Mouse (Mus musculus) ES-CJ7 (cell line): ENCODE data around the gene Ankrd13b.

ENCODE experiments used
- DNase-seq: peaks from one replicate; pipeline ENCODE4 v3.0.0; 2011; ENCODE audit warnings: low read depth, low spot score

The Ankrd13b gene

DNA sequence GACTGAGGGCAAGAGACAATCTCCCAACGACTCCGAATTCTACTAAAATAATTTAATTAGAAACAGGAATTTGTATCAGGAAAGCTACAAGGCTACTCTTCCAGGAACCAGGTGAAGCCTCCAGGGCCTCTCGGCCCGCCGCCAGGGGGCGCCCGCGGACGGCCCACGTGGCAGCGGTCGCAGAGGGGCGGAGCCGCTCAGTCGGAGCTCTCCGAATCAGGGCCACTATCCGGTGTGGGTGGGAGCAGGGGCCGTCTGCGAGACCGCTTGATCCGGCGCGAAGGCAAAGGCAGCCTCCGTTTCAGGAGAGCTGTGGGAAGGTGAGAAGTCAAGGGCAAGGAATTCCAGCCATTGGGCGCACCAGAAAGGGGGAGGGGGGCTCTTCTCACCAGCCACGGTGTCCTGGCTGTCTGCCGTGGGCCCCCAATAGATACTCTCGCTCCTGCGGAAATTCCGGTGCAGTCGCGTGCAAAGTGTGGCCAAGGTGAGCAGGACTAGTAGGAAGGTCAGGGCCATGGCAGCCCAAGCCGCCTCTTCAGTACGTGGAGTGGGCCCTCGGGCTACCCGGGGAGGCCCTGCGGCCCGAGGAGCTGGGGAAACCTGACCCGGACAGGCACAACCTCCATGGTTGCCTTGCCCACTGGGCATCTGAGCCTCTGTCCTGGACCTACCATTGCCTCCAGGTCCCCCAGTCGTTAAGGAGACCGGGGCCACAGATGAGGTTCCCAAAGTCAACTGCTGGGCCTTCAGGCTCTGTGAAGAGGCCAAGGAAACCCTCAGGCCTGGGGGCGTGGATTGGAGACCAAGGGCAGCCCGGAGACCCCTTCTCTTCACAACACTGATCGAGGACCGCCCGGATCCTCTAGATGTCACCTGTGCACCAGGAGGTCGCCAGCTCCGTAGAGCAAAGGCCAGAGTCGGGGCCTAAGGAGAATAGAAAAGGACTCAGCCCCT is 18.9 kb upstream of the Ankrd13b start:
- DNase-seq: peak; percentile 86

- DNase-seq: no peak
Observed at GRCm38 (mm10) chr11:77507426-77507825, 17.9 kb upstream of the Ankrd13b start.

- no peak for DNase-seq
Observed at GRCm38 (mm10) chr11:77506941-77507340, 17.5 kb upstream of the Ankrd13b start.

- DNase-seq: no peak
Observed at GRCm38 (mm10) chr11:77506273-77506672, 16.8 kb upstream of the Ankrd13b start.

DNA sequence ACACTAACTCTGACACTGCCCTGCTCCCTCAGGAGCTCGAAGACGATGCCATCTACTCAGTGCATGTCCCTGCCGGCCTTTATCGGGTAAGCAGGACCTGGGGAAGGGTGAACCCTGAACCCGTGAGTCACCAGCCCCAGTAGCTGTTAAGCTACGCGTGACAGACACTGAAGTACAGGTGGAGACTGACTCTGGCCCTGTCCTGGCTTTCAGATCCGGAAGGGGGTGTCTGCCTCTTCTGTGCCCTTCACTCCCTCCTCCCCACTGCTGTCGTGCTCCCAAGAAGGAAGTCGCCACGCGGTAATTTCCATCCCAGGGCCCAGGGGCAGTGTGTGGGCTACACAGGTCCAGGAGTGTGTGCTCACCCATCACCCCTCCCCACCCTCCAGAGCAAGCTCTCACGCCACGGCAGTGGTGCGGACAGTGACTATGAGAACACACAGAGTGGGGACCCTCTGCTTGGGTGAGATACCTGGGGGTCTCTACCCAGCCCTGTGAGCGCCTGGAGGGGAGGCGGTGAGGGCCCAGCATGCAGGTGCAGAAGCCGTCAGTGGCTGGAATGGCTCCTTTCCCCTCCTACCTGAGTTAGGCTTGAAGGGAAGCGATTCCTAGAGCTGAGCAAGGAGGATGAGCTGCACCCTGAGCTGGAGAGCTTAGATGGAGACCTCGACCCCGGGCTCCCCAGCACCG is 16.0 kb upstream of the Ankrd13b start:
- no peak for DNase-seq

DNA sequence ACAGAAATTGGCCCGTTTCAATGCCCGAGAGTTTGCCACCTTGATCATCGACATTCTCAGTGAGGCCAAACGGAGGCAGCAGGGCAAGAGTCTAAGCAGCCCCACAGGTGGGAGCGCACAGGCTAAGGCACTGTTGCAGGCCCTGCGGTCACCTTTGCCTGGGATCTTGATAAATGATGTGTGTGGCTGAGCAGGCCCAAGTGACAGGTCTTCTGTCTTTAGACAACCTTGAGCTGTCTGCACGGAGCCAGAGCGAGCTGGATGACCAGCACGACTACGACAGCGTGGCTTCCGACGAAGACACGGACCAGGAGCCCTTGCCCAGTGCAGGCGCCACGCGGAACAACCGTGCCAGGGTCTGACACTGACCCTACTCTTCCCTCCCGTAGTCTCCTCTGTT is 14.9 kb upstream of the Ankrd13b start:
- no peak for DNase-seq

- DNase-seq: peak; percentile 87
Observed at GRCm38 (mm10) chr11:77503511-77503910, 14.0 kb upstream of the Ankrd13b start.

DNA sequence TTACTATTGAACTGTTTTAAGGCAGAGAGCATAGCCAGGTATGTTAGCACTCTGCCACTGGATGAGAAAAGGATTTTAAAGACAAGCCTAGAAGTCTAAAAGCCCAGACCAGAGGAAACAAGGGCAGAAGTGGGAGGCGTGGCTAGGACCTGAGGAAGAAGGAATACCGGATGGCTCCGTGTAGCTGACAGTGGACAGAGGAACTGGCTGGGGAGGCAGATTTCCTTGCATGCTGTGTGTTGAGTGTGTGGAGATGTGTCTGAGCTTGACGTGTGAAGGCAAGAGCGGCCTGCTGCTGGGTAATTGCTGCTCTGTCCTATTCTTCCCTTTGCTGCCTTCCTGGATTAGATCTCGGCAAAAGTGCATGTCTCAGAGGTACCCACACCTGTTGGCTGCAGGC is 13.0 kb upstream of the Ankrd13b start:
- DNase-seq: no peak

DNA sequence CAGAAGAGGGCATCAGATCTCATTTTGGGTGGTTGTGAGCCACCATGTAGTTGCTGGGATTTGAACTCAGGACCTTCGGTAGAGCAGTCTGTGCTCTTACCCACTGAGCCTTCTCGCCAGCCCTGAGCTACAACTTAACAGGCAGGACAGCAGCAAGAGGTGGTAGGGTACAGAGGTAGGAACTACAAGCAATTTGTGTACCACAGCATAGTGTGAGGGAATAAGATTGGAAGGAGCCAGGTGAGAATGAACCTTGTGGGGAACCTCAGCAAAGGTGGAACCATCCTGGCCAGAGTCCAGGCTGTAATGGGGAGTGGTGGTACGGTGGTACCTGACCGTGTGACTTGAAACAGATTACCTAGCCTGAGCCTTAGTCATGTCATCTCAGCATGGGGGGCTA is 12.5 kb upstream of the Ankrd13b start:
- no peak for DNase-seq

- peak; percentile 77 for DNase-seq
Observed at GRCm38 (mm10) chr11:77501392-77501791, 11.9 kb upstream of the Ankrd13b start.

DNA sequence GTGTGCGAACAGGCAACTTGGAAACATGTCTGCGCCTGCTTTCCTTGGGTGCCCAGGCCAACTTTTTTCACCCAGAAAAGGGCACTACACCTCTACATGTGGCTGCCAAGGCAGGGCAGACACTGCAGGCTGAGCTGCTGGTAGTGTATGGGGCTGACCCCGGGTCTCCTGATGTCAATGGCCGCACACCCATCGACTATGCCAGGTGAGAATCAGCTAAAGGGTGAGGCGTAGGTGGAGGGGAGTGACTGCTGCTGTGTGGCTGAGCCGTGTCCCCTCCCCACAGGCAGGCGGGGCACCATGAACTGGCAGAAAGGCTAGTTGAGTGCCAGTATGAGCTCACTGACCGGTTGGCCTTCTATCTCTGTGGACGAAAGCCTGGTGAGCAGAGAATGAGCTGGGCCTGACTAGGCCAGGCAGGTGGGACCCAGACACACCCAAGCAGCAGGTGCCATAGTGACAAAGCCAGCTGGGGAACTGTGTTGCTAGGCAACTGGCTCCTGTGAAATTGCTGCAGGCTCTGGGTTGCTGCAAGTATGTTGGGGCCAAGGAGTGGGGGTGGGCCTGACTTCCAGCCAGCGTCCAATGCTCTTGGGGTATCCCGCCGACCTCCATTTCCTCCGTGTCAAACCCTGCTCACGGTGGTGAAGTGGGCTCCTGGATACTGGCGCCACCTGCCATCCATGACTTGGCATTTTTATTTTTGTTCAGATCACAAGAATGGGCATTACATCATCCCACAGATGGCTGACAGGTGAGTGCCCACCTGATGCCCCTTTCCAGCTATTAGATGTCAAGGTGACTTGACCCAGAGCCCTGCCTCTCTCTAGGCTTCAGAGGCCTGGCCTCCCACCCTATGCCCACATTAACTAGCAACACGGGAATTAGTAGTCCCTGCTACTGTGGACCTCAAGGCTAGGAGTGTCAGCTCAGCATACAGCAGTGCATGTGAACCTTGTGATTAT is 11.2 kb upstream of the Ankrd13b start:
- peak; percentile 67 for DNase-seq

- DNase-seq: no peak
Observed at GRCm38 (mm10) chr11:77499354-77499753, 9.9 kb upstream of the Ankrd13b start.

DNA sequence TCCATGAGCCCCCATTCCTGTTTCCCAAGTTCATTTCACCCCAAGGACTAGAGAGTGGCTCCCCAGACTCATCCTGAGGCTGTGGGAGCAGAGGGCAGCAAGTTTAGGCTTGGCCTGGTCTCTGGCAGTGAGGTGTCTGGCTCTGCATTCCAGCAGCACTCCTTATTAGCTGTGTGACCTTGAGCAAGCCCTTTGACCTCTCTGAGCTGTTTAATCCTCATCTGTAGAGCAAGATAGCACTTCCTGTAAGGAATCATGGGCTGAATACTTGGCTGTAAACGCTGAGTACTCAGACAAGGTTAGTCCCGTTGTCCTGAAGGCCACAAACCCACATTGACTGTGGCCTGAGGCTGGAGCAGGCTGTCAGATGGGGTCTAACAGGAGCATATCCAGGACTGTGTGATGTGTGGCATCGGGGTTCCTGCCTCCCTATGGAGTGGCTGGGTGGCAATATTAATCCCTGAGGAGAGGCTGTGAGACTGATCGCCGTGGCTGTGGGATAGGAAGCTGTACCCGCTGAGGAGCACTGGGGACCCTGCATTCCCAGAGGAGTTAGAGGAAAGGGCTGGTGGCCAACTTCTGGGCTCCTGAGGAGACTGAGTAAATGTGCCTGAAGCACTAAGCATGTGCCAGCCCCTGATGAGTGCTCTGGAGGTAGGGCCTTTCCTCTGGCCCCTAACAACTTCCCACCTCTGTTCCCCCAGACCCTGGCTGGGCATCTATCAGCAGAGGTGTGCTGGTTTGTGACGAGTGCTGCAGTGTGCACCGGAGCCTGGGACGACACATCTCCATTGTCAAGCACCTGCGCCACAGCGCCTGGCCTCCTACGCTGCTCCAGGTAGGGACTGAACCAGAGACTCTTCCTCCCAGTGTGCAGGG is 9.0 kb upstream of the Ankrd13b start:
- DNase-seq: peak; percentile 90

DNA sequence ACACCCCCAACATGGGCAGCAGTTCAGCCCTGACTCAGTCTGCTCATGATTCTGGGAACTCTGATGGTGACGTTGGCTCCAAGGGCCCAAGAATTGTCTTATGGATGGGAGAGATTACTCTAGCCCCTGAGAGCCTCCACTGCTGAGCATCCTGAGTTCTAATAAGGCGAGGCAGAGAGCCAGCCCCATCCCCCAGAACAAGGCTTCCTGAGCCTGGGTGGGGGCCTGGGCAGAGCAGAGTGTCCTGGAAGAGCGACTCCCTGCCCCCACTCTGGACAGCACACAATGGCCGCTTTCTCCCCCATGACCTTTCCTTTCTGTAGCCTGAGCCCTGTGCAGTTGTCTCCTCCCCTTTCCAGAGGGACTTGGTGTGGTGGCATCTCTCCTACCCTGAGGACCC is 8.4 kb upstream of the Ankrd13b start:
- peak; percentile 75 for DNase-seq

DNA sequence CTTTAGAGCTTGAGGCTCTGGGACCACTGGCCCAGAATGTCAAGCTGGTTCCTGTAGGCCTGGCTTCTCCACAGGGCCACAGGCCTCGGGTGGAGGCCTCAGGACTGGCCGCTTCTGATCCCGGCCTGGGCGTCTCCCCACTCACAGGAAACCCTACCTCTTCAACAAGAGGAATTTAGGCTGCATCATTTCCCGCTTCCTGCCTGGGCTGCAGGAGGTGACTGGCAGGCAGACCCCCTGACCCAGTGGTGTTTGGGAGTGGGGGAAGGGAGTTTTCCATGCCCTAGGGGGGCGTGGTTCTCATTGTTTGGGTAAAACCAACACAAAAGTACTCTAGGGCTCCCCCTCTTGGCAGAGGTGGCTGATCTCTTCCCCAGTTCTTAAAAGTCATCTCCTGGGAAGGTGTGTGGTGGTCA is 7.9 kb upstream of the Ankrd13b start:
- peak; percentile 98 for DNase-seq

DNA sequence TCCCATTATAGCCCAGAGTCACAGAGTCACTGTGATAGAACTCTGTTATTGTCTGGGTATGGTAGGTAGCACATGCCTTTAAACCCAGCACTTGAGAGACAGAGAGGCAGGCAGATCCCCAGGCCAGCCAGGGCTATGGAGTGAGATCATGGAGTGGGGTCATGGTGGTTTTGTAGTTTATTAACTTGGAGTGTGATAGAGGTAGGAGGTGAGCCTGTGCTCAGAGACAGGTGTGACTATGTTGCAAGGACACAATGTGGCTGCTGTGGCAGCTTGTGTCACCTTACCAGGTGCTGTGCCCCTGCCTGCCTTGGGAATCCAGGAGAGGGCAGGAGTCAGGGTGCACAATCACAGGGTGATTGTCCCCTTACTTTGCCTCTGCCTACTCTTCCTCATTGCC is 6.0 kb upstream of the Ankrd13b start:
- no peak for DNase-seq

- no peak for DNase-seq
Observed at GRCm38 (mm10) chr11:77494782-77495181, 5.3 kb upstream of the Ankrd13b start.

DNA sequence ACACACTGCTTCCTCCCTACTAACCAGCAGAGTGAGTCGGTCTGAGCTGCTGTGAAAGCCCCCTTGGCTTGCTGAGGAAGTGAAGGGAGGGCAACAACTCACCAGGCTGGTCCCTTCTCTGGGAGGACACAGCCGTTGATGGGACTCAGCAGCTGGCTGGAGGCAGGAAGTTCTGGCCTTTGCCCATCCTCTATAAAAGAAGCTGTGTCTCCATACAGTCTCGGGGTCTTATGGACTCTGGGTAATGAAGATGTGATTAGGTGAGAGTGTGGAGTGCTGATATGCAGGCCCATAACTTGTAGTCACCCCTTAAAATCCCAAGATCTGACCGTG is 4.8 kb upstream of the Ankrd13b start:
- no peak for DNase-seq

DNA sequence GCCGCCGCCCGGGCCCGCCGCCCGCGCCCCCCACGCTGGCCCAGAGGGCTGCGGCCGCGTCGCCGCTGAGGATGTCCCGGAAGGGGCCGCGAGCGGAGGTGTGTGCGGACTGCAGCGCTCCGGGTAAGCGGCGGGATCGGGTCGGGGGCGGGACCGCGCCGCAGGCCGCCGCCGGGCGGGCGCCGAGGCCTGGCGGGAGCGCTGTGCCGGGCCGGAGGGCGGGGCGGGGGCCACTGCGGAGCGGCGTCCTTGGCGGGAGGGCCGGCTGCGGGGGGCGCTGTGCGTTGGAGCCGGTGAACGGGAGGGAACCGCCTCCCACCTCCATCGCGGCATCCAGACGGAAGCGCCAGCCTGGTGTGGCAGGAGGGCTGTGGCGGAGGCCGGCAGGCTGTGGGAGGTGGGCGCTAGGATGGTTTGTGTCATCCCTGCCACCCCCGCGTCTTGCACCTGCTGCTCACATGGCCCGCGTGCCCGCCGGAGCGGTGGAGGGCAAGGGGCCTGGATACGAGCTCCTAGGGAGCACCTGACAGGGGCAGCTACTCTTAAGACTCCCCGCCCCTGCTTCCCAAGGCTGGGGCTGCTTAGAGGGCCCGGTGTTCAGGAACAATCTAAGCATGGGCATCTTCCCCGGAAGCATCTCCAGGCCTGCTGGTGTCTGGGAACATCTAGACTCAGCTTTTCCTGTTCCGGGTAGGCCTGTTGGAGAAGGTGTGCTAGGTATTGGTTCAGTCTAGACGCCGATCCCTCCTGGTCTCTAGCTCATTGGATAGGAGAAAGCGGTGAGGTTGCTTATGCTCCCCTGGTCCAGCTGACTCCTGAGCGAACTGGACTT is 4.2 kb upstream of the Ankrd13b start, which contains the start of gene Git1:
TSS of gene Git1 (plus strand) at position 51 of the 832 bp plus-strand sequence.
- peak; percentile 60 for DNase-seq

GRCm38 (mm10) chr11:77492911-77493332 is 3.4 kb upstream of the Ankrd13b start:
- peak; percentile 87 for DNase-seq
